Mouse (Mus musculus): ENCODE data around the gene Mta2. TPM values are rescaled to one million over a fixed set of nuclear protein-coding genes. Genes with fewer than 3 reads are reported as not detected.

Gene Mta2
- polyA plus RNA-seq, 1 experiment, result 19.8 TPM

- no peak for TF ChIP-seq CTCF (conservative IDR thresholded peaks at IDR 0.05; ENCODE audit: insufficient read depth, insufficient read length, low read depth, low read length)
- no peak for TF ChIP-seq POLR2A (IDR thresholded peaks at IDR 0.05; ENCODE audit: low read depth, low read length)
- WGBS, result 61% methylated on average over 5 of the region's 5 CpGs
Measured at GRCm38 (mm10) chr19:8980771-8981170, 39.1 kb downstream of the Mta2 start.

DNA sequence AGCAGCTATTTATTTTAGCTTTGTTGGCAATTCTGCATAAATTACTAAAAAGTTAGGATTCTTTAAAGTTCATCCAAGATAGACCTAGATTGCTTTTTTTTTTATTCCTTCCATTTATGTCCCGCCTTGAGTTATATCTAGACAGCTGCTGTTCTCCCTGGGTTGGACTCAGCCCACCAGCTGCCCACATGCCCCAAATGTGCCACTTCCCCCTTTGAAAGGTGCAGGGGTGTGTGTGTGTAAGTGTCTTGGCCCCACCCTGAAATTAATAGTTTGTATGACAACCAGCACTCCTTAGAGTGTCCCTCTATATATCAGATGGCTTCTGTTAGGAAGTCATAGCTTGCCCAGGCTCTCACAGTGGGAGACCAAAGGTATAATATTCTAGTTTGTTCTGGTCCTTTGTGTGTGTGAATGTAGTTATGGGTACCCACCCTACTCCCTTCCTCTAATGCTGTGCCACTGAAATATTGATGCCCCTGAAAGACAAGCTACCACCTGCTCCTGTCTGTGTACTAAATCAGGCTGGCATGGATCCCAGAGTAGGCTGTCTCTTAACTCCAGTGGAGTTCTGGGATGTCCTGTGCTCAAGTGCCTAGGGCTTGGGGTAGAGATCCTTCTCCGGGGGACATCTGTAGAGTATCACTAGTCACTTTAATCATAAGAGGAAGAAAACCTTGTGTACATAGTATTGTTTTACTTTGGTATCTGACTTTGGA lies 39.9 kb downstream of the Mta2 start:
- peaks cover 2% of the 10 kb centered on the region; the same call in 1 of the 2 replicates for H3K4me1 ChIP-seq (ENCODE audit: control insufficient read depth, insufficient read depth, low read length)
- H3K27ac ChIP-seq (ENCODE audit: insufficient read depth, low read depth, low read length), result no peak overlapping the region
- no peak overlapping the region for H3K4me3 ChIP-seq (ENCODE audit: insufficient read depth, low read depth, low read length)
- WGBS, result 72% methylated on average over 2 of the region's 2 CpGs
- no peaks in the 10 kb centered on the region for H3K27me3 ChIP-seq (replicated peaks; ENCODE audit: control insufficient read depth, insufficient read depth, low read length)
- H3K36me3 ChIP-seq (ENCODE audit: control insufficient read depth, insufficient read depth, low read length), result no peaks in the 10 kb centered on the region; the same call in 1 of the 2 replicates
- no peak for TF ChIP-seq CTCF (conservative IDR thresholded peaks at IDR 0.05; ENCODE audit: insufficient read depth, insufficient read length, low read depth, low read length)
- no peak for TF ChIP-seq POLR2A (IDR thresholded peaks at IDR 0.05; ENCODE audit: low read depth, low read length)
- no peak for DNase-seq

More at GRCm38 (mm10) chr19:8980771-8981170, 39.1 kb downstream of the Mta2 start:
- H3K27ac ChIP-seq (ENCODE audit: insufficient read depth, low read depth, low read length), result no peak overlapping the region
- H3K27me3 ChIP-seq (replicated peaks; ENCODE audit: control insufficient read depth, insufficient read depth, low read length), result no peaks in the 10 kb centered on the region
- peaks cover 2% of the 10 kb centered on the region; the same call in 1 of the 2 replicates for H3K4me1 ChIP-seq (ENCODE audit: control insufficient read depth, insufficient read depth, low read length)
- no peaks in the 10 kb centered on the region; the same call in 1 of the 2 replicates for H3K36me3 ChIP-seq (ENCODE audit: control insufficient read depth, insufficient read depth, low read length)
- no peak for DNase-seq
- H3K4me3 ChIP-seq (ENCODE audit: insufficient read depth, low read depth, low read length), result no peak overlapping the region

DNA sequence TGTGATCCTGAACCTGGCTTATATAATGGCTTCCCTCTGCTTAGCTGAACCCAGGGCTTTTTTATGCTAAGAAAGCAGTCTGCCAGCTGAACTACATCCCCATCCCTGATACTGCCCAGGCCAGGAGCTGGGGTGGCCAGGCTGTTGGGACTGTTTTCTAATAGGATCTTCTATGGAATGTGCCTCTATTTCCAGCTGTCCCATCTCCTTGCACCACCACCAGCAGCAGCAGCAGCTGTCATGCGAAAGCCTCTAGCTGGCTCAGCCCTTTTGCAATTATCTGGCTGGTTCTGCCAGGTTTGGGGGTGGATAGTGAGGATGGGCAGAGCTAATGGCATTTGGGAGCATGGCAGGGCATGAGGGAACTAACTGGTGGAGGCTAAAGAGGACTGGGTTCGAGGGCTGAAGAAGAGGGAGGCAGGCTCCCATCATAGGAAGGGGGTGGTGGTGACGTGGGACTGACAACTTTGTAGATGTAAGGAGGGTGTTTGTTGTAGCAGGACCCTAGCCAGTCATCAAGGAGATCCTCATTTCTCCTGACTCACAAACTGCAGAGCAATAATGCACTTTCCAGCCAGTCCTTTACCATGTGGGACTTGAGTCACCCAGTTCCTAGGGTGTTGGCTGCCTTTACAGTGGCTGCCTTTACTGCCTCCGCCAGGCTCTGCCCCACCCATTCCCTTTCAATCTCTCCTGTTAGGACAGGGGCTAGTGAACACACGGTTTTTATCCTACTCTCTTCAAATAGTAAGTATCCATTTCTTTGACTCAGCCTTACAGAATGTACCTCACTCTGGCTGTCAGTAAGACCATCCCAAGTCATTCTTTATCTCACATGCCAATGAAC lies 40.9 kb downstream of the Mta2 start:
- 71% methylated on average over 5 of the region's 5 CpGs for WGBS
- Histone ChIP-seq H3K4me3 (ENCODE audit: insufficient read depth, low read depth, low read length) (no peak overlapping the region), H3K27me3 (replicated peaks; ENCODE audit: control insufficient read depth, insufficient read depth, low read length) (no peaks in the 10 kb centered on the region), H3K36me3 (ENCODE audit: control insufficient read depth, insufficient read depth, low read length) (no peaks in the 10 kb centered on the region; the same call in 1 of the 2 replicates), H3K27ac (ENCODE audit: insufficient read depth, low read depth, low read length) (no peak overlapping the region), H3K4me1 (ENCODE audit: control insufficient read depth, insufficient read depth, low read length) (peaks cover 2% of the 10 kb centered on the region; the same call in 1 of the 2 replicates)
- no peak for TF ChIP-seq CTCF (conservative IDR thresholded peaks at IDR 0.05; ENCODE audit: insufficient read depth, insufficient read length, low read depth, low read length)
- no peak for TF ChIP-seq POLR2A (IDR thresholded peaks at IDR 0.05; ENCODE audit: low read depth, low read length)
- DNase-seq, result no peak

GRCm38 (mm10) chr19:8983150-8983650 lies 41.5 kb downstream of the Mta2 start:
- Histone ChIP-seq H3K27ac (ENCODE audit: insufficient read depth, low read depth, low read length) (peak overlapping the region; percentile 17; the same call in 1 of the 2 replicates), H3K36me3 (ENCODE audit: control insufficient read depth, insufficient read depth, low read length) (no peaks in the 10 kb centered on the region; the same call in 1 of the 2 replicates), H3K27me3 (replicated peaks; ENCODE audit: control insufficient read depth, insufficient read depth, low read length) (no peaks in the 10 kb centered on the region), H3K4me1 (ENCODE audit: control insufficient read depth, insufficient read depth, low read length) (peaks cover 2% of the 10 kb centered on the region; the same call in 1 of the 2 replicates), H3K4me3 (ENCODE audit: insufficient read depth, low read depth, low read length) (no peak overlapping the region)
- DNase-seq, result no peak
- 42% methylated on average over 4 of the region's 4 CpGs for WGBS
- TF ChIP-seq CTCF (conservative IDR thresholded peaks at IDR 0.05; ENCODE audit: insufficient read depth, insufficient read length, low read depth, low read length), result no peak
- no peak for TF ChIP-seq POLR2A (IDR thresholded peaks at IDR 0.05; ENCODE audit: low read depth, low read length)

GRCm38 (mm10) chr19:8984255-8984868 lies 42.7 kb downstream of the Mta2 start:
- Histone ChIP-seq H3K27me3 (replicated peaks; ENCODE audit: control insufficient read depth, insufficient read depth, low read length) (no peaks in the 10 kb centered on the region), H3K4me1 (ENCODE audit: control insufficient read depth, insufficient read depth, low read length) (peaks cover 4% of the 10 kb centered on the region; the same call in 1 of the 2 replicates), H3K27ac (ENCODE audit: insufficient read depth, low read depth, low read length) (no peak overlapping the region), H3K4me3 (ENCODE audit: insufficient read depth, low read depth, low read length) (no peak overlapping the region), H3K36me3 (ENCODE audit: control insufficient read depth, insufficient read depth, low read length) (no peaks in the 10 kb centered on the region)
- peak; percentile 63 for DNase-seq
- TF ChIP-seq POLR2A (IDR thresholded peaks at IDR 0.05; ENCODE audit: low read depth, low read length) (no peak), CTCF (conservative IDR thresholded peaks at IDR 0.05; ENCODE audit: insufficient read depth, insufficient read length, low read depth, low read length) (no peak)
- 34% methylated on average over 7 of the region's 7 CpGs for WGBS

- no peak overlapping the region for H3K4me3 ChIP-seq (ENCODE audit: insufficient read depth, low read depth, low read length)
- no peak overlapping the region for H3K27ac ChIP-seq (ENCODE audit: insufficient read depth, low read depth, low read length)
- TF ChIP-seq CTCF (conservative IDR thresholded peaks at IDR 0.05; ENCODE audit: insufficient read depth, insufficient read length, low read depth, low read length) (no peak), POLR2A (IDR thresholded peaks at IDR 0.05; ENCODE audit: low read depth, low read length) (no peak)
- peaks cover 4% of the 10 kb centered on the region; the same call in 1 of the 2 replicates for H3K4me1 ChIP-seq (ENCODE audit: control insufficient read depth, insufficient read depth, low read length)
- 51% methylated on average over 5 of the region's 5 CpGs for WGBS
- no peaks in the 10 kb centered on the region for H3K27me3 ChIP-seq (replicated peaks; ENCODE audit: control insufficient read depth, insufficient read depth, low read length)
- peak; percentile 39 for DNase-seq
- H3K36me3 ChIP-seq (ENCODE audit: control insufficient read depth, insufficient read depth, low read length), result no peaks in the 10 kb centered on the region
Measured at GRCm38 (mm10) chr19:8985891-8986290, 44.2 kb downstream of the Mta2 start.
